Mouse (Mus musculus) kidney, adult 2 months (tissue): Measurements from ENCODE around the gene Rccd1.

ENCODE experiments used
- CTCF ChIP-seq: fragments of 200-500 bp; conservative IDR thresholded peaks from 2 replicates; pipeline ENCODE4 v1.5.1; 2011; ENCODE audit warnings: low read depth, mild to moderate bottlenecking, control low read depth, low read length, moderate library complexity, mixed read lengths; ENCODE audit not compliant: insufficient read depth, insufficient read length
- POLR2A ChIP-seq: fragments of 200-500 bp; IDR thresholded peaks from one replicate; pipeline ENCODE4 v1.6.1; 2011; ENCODE audit warnings: low read depth, low read length, control low read depth

GRCm38 (mm10) chr7:80365759-80366158 lies 41.5 kb upstream of the Rccd1 start:
- TF ChIP-seq POLR2A (no peak), CTCF (no peak)
